Mouse (Mus musculus) hindbrain, embryonic 15.5 days (tissue): ENCODE measurements around the gene Lmbr1. TPM values are rescaled to one million over a fixed set of nuclear protein-coding genes. Genes with fewer than 3 reads are reported as not detected.
"Not testable (repeated sequence)": the region's sequence is repeated elsewhere in the genome, so short reads cannot be mapped to it uniquely, and the experiment has no call there.

Experiments used
- ATAC-seq: fragments of 200-750 bp; cut with Nextera tagmentation; 2 replicates; pipeline ENCODE4 v1.8.0; 2017; ENCODE audit warnings: low read depth, moderate number of reproducible peaks, moderate TSS enrichment; ENCODE audit not compliant: low FRiP score
- H3K27ac ChIP-seq: fragments of 300-500 bp; sonication (generic); replicated peaks from 2 replicates; pipeline ENCODE4 v1.5.1; 2015; ENCODE audit warnings: mild to moderate bottlenecking, inconsistent platforms
- H3K27me3 ChIP-seq: fragments of 300-500 bp; sonication (generic); 2 replicates; pipeline ENCODE4 v1.6.1; 2015; ENCODE audit warnings: control low read depth, inconsistent platforms
- H3K36me3 ChIP-seq: fragments of 300-500 bp; sonication (generic); 2 replicates; pipeline ENCODE4 v1.6.1; 2015; ENCODE audit warnings: control low read depth, inconsistent platforms
- H3K4me1 ChIP-seq: fragments of 300-500 bp; sonication (generic); replicated peaks from 2 replicates; pipeline ENCODE4 v1.6.1; 2015; ENCODE audit warnings: control low read depth, inconsistent platforms
- H3K4me2 ChIP-seq: fragments of 300-500 bp; sonication (generic); 2 replicates; pipeline ENCODE4 v1.6.1; 2015; ENCODE audit warnings: moderate library complexity, mild to moderate bottlenecking, inconsistent platforms
- H3K4me3 ChIP-seq: fragments of 300-500 bp; sonication (generic); 2 replicates; pipeline ENCODE4 v1.5.1; 2015; ENCODE audit warnings: mild to moderate bottlenecking, inconsistent platforms
- H3K9ac ChIP-seq: fragments of 300-500 bp; sonication (generic); 2 replicates; pipeline ENCODE4 v1.6.1; 2015; ENCODE audit warnings: inconsistent platforms
- H3K9me3 ChIP-seq: fragments of 300-500 bp; sonication (generic); 2 replicates; pipeline ENCODE4 v1.6.1; 2016; ENCODE audit warnings: control low read depth, inconsistent platforms
- WGBS: fragments of 180-500 bp; shearing (Covaris S2); methylation state at CpG from one replicate; pipeline ENCODE4 v1.1.7; 2015; 5-methylcytosine and 5-hydroxymethylcytosine counted together
- polyA plus RNA-seq: library from polyadenylated mRNA; unstranded; fragments of >200 nt; fragmentation: Nextera tagmentation; extraction: Ambion mirVana; gene quantifications from 2 replicates; pipeline ENCODE4 v1.2.1, GENCODE M21; 2015

Gene Lmbr1
- 36.7 and 36.8 TPM in 2 replicates for polyA plus RNA-seq

- peak; percentile 97 for ATAC-seq
- WGBS = 2% methylated on average over 40 of the region's 40 CpGs
- peak within 1 kb of the TSS; percentile 88 for H3K27ac ChIP-seq
- no peaks in the 10 kb centered on the region for H3K36me3 ChIP-seq
- peak within 1 kb of the TSS; percentile 96 for H3K4me3 ChIP-seq
- H3K9me3 ChIP-seq = no peaks in the 10 kb centered on the region
- peak within 1 kb of the TSS; percentile 88 for H3K4me2 ChIP-seq
- peak within 1 kb of the TSS; percentile 94 for H3K9ac ChIP-seq
- H3K4me1 ChIP-seq = peaks cover 15% of the 10 kb centered on the region
- no peaks in the 10 kb centered on the region for H3K27me3 ChIP-seq
Observed at GRCm38 (mm10) chr5:29378298-29379036, at the start of gene Lmbr1. Lmbr1 (minus strand) TSS chr5:29378390.

- H3K27me3 ChIP-seq, H3K27ac ChIP-seq, H3K9ac ChIP-seq, H3K4me3 ChIP-seq, ATAC-seq, H3K4me2 ChIP-seq, H3K4me1 ChIP-seq, H3K9me3 ChIP-seq, H3K36me3 ChIP-seq: not testable (repeated sequence)
- 73% methylated on average over 3 of the region's 3 CpGs for WGBS
Observed at GRCm38 (mm10) chr5:29423330-29423729, 45.1 kb upstream of the Lmbr1 start.

- ATAC-seq = no peak
- Histone ChIP-seq H3K27me3 (no peaks in the 10 kb centered on the region), H3K27ac (no peak overlapping the region), H3K9ac (no peak overlapping the region), H3K4me3 (no peak overlapping the region), H3K36me3 (no peaks in the 10 kb centered on the region), H3K4me2 (no peak overlapping the region), H3K9me3 (0 out of 2 replicates have a peak, but pooled peaks cover 4% of the 10 kb centered on the region), H3K4me1 (no peaks in the 10 kb centered on the region)
- 84% methylated on average over 3 of the region's 3 CpGs for WGBS
Observed at GRCm38 (mm10) chr5:29413041-29413440, 34.9 kb upstream of the Lmbr1 start.

GRCm38 (mm10) chr5:29410854-29411253 is 32.7 kb upstream of the Lmbr1 start:
- no peaks in the 10 kb centered on the region for H3K36me3 ChIP-seq

GRCm38 (mm10) chr5:29398427-29398826 is 20.2 kb upstream of the Lmbr1 start:
- H3K36me3 ChIP-seq = no peaks in the 10 kb centered on the region
- no peak for ATAC-seq
- H3K9ac ChIP-seq = no peak overlapping the region
- H3K4me2 ChIP-seq = no peak overlapping the region
- no peaks in the 10 kb centered on the region for H3K4me1 ChIP-seq
- H3K9me3 ChIP-seq = no peaks in the 10 kb centered on the region
- no peak overlapping the region for H3K4me3 ChIP-seq
- no peak overlapping the region for H3K27ac ChIP-seq
- H3K27me3 ChIP-seq = no peaks in the 10 kb centered on the region
- WGBS = 59% methylated on average over 4 of the region's 4 CpGs

More at GRCm38 (mm10) chr5:29410854-29411253, 32.7 kb upstream of the Lmbr1 start:
- H3K4me1 ChIP-seq = no peaks in the 10 kb centered on the region
- H3K27ac ChIP-seq = no peak overlapping the region
- no peaks in the 10 kb centered on the region for H3K9me3 ChIP-seq
- no peak for ATAC-seq
- no peaks in the 10 kb centered on the region for H3K27me3 ChIP-seq
- no peak overlapping the region for H3K4me2 ChIP-seq
- H3K9ac ChIP-seq = no peak overlapping the region
- no peak overlapping the region for H3K4me3 ChIP-seq

GRCm38 (mm10) chr5:29388944-29389765 is 11.0 kb upstream of the Lmbr1 start:
- Histone ChIP-seq H3K9ac (no peak overlapping the region), H3K4me1 (no peaks in the 10 kb centered on the region), H3K36me3 (no peaks in the 10 kb centered on the region), H3K27me3 (no peaks in the 10 kb centered on the region), H3K4me3 (no peak overlapping the region), H3K27ac (no peak overlapping the region), H3K9me3 (no peaks in the 10 kb centered on the region), H3K4me2 (no peak overlapping the region; the same call in 1 of the 2 replicates)
- WGBS = 22% methylated on average over 15 of the region's 15 CpGs
- 0 out of 2 replicates have a peak, but pooled peaks have one; percentile 54 for ATAC-seq

- H3K4me1 ChIP-seq = no peaks in the 10 kb centered on the region
- no peaks in the 10 kb centered on the region for H3K9me3 ChIP-seq
- no peaks in the 10 kb centered on the region for H3K27me3 ChIP-seq
- no peak overlapping the region for H3K27ac ChIP-seq
- no peak for ATAC-seq
- H3K9ac ChIP-seq = no peak overlapping the region
- H3K4me2 ChIP-seq = no peak overlapping the region
- 57% methylated on average over 7 of the region's 7 CpGs for WGBS
- H3K36me3 ChIP-seq = no peaks in the 10 kb centered on the region
- no peak overlapping the region for H3K4me3 ChIP-seq
Observed at GRCm38 (mm10) chr5:29388181-29388943, 10.2 kb upstream of the Lmbr1 start.

- Histone ChIP-seq H3K9ac (no peak overlapping the region), H3K9me3 (no peaks in the 10 kb centered on the region), H3K4me2 (no peak overlapping the region), H3K27me3 (no peaks in the 10 kb centered on the region), H3K27ac (no peak overlapping the region), H3K4me1 (no peaks in the 10 kb centered on the region), H3K36me3 (no peaks in the 10 kb centered on the region), H3K4me3 (no peak overlapping the region)
- WGBS = 43% methylated on average over 1 of the region's 1 CpGs
- no peak for ATAC-seq
Observed at GRCm38 (mm10) chr5:29387591-29387990, 9.4 kb upstream of the Lmbr1 start.

- no peak for ATAC-seq
- Histone ChIP-seq H3K4me3 (no peak overlapping the region), H3K27me3 (no peaks in the 10 kb centered on the region), H3K27ac (no peak overlapping the region), H3K4me1 (peaks cover 7% of the 10 kb centered on the region), H3K9ac (no peak overlapping the region), H3K4me2 (no peak overlapping the region), H3K9me3 (no peaks in the 10 kb centered on the region), H3K36me3 (no peaks in the 10 kb centered on the region)
- WGBS = 78% methylated on average over 1 of the region's 1 CpGs
Observed at GRCm38 (mm10) chr5:29382776-29383175, 4.6 kb upstream of the Lmbr1 start.

GRCm38 (mm10) chr5:29380091-29380490 is 1.9 kb upstream of the Lmbr1 start:
- no peak overlapping the region for H3K27ac ChIP-seq
- peaks cover 15% of the 10 kb centered on the region for H3K4me1 ChIP-seq
- WGBS = 70% methylated on average over 2 of the region's 2 CpGs
- H3K4me2 ChIP-seq = no peak overlapping the region
- no peaks in the 10 kb centered on the region for H3K36me3 ChIP-seq
- H3K9ac ChIP-seq = no peak overlapping the region
- H3K27me3 ChIP-seq = no peaks in the 10 kb centered on the region
- no peak for ATAC-seq
- no peak overlapping the region for H3K4me3 ChIP-seq
- no peaks in the 10 kb centered on the region for H3K9me3 ChIP-seq

- H3K4me3 ChIP-seq = peak overlapping the region; percentile 96
- no peaks in the 10 kb centered on the region for H3K9me3 ChIP-seq
- ATAC-seq = peak; percentile 88
- H3K4me2 ChIP-seq = peak overlapping the region; percentile 88
- WGBS = 1% methylated on average over 46 of the region's 47 CpGs
- peak overlapping the region; percentile 94 for H3K9ac ChIP-seq
- peaks cover 15% of the 10 kb centered on the region for H3K4me1 ChIP-seq
- H3K27ac ChIP-seq = peak overlapping the region; percentile 88
- no peaks in the 10 kb centered on the region for H3K36me3 ChIP-seq
- no peaks in the 10 kb centered on the region for H3K27me3 ChIP-seq
Observed at GRCm38 (mm10) chr5:29377590-29378297, 446 bp downstream of the Lmbr1 start.
